Mouse (Mus musculus): ENCODE data around the gene Gab1.

- TF ChIP-seq CTCF (IDR thresholded peaks at IDR 0.05; ENCODE audit: extremely low read depth, insufficient read depth, low read length) (no peak), POLR2A (IDR thresholded peaks at IDR 0.05; ENCODE audit: extremely low read depth, insufficient read depth, low read length) (no peak)
Measured at GRCm38 (mm10) chr8:80823250-80823649, 57.1 kb downstream of the Gab1 start.

All from cortical plate, adult 2 months (tissue).